Mouse (Mus musculus): ENCODE results near the gene Sde2. TPM values are rescaled to one million over a fixed set of nuclear protein-coding genes. Genes with fewer than 3 reads are reported as not detected.
A peak's percentile ranks its signal among the peaks of the same experiment; 100 is the strongest.

Sde2 gene
- polyA plus RNA-seq, 1 experiment from 2014 or later, result 44.1 TPM

DNA sequence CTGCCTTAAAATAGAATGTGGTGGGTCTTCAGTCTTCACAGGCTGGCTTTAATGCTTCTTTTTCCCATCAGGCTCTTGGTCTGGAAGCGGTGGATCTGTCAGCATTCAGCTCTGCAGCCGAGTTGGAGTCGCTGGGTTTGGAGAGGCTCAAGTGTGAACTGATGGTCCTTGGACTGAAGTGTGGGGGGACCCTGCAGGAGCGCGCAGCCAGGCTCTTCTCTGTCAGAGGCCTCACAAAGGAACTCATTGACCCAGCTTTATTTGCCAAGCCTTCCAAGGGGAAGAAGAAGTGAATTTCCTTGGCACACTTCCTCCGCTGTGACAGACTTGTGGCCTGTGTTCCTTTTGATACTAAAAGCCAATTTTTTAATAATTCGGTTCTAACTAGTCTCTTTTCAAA lies 15.1 kb downstream of the Sde2 start:
- no peaks in the 10 kb centered on the region for H3K4me1 ChIP-seq (ENCODE audit: control insufficient read depth, insufficient read depth, low read length)
- H3K36me3 ChIP-seq (ENCODE audit: control insufficient read depth, insufficient read depth, low read length), result peaks cover 24% of the 10 kb centered on the region
- no peak overlapping the region for H3K9ac ChIP-seq (ENCODE audit: low read length)
- 93% methylated on average over 7 of the region's 7 CpGs for WGBS
- no peaks in the 10 kb centered on the region for H3K27me3 ChIP-seq (ENCODE audit: control insufficient read depth, insufficient read depth, low read length)
- no peak for DNase-seq (ENCODE audit: low spot score)
- no peak for ATAC-seq (ENCODE audit: insufficient number of reproducible peaks, low FRiP score, low TSS enrichment, low read depth)
- H3K4me2 ChIP-seq (ENCODE audit: low read depth, severe bottlenecking), result no peak overlapping the region
- no peak overlapping the region for H3K4me3 ChIP-seq (ENCODE audit: low read depth, low read length)
- no peak overlapping the region for H3K27ac ChIP-seq (replicated peaks; ENCODE audit: low read depth, low read length)
- no peaks in the 10 kb centered on the region for H3K9me3 ChIP-seq (ENCODE audit: control insufficient read depth, low read length)

DNA sequence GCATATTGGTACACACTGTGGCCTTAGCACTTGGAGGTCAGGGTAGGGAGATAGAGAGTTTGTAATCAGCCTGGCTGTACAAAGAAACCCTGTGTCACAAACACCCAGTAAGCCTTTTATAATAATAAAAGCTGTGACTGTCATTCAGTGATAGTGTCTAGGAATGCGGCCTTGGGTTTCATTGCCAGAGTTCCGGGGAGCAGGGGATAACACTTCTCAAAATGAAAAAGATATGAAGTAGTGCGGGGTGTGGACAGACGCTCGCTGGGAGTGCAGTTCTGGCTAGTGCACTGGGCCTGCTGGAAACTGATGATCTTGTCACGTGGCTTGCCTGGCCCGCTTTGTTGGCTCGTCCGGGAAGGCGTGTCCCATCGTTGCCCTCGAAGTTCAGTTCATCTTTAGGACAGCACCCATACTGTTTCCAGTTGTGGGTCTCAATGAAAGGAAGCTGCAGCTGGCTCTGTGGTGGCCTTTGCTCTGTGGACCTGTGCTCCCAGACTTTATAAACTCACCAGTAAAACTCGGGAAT lies 19.3 kb downstream of the Sde2 start:
- no peaks in the 10 kb centered on the region for H3K4me1 ChIP-seq (ENCODE audit: control insufficient read depth, insufficient read depth, low read length)
- no peaks in the 10 kb centered on the region for H3K27me3 ChIP-seq (ENCODE audit: control insufficient read depth, insufficient read depth, low read length)
- no peak overlapping the region for H3K27ac ChIP-seq (replicated peaks; ENCODE audit: low read depth, low read length)
- WGBS, result 74% methylated on average over 13 of the region's 13 CpGs
- ATAC-seq (ENCODE audit: insufficient number of reproducible peaks, low FRiP score, low TSS enrichment, low read depth) (no peak), DNase-seq (ENCODE audit: low spot score) (no peak)
- no peaks in the 10 kb centered on the region for H3K9me3 ChIP-seq (ENCODE audit: control insufficient read depth, low read length)
- no peak overlapping the region for H3K4me3 ChIP-seq (ENCODE audit: low read depth, low read length)
- peaks cover 11% of the 10 kb centered on the region for H3K36me3 ChIP-seq (ENCODE audit: control insufficient read depth, insufficient read depth, low read length)
- no peak overlapping the region for H3K9ac ChIP-seq (ENCODE audit: low read length)
- H3K4me2 ChIP-seq (ENCODE audit: low read depth, severe bottlenecking), result no peak overlapping the region

DNA sequence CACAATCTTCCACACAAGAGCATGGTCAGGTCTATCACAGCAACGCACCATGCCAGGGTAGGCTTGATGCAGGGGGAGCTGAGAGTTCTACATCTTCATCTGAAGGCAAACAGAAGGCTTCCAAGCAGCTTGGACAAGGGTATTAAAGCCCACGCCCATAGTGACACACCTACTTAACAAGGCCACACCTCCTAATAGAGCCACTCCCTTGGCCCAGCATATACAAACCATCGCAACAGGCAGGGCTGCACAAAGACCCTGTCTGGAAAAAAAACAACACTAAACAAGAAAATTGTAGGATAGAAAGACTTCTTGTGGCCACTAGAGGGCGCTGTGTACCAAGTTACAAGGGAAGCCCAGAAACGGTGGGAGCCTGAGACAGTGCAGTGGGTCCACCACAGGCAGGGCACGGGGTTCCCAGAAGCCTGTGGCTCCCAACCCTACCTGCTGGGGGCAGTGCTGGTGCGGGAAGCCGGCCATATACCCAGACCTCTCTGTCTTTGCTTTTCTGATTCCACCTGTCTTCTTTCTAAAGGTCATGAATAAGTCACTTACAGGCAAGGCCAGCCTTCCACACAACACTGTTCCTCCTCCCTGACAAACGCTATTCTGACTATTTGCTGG lies 23.0 kb downstream of the Sde2 start:
- Histone ChIP-seq H3K36me3 (ENCODE audit: control insufficient read depth, insufficient read depth, low read length) (no peaks in the 10 kb centered on the region), H3K27ac (replicated peaks; ENCODE audit: low read depth, low read length) (no peak overlapping the region), H3K4me2 (ENCODE audit: low read depth, severe bottlenecking) (no peak overlapping the region), H3K27me3 (ENCODE audit: control insufficient read depth, insufficient read depth, low read length) (no peaks in the 10 kb centered on the region), H3K4me3 (ENCODE audit: low read depth, low read length) (no peak overlapping the region), H3K9me3 (ENCODE audit: control insufficient read depth, low read length) (no peaks in the 10 kb centered on the region), H3K4me1 (ENCODE audit: control insufficient read depth, insufficient read depth, low read length) (no peaks in the 10 kb centered on the region), H3K9ac (ENCODE audit: low read length) (no peak overlapping the region)
- WGBS, result 21% methylated on average over 9 of the region's 9 CpGs
- DNase-seq (ENCODE audit: low spot score) (peak; percentile 75), ATAC-seq (ENCODE audit: insufficient number of reproducible peaks, low FRiP score, low TSS enrichment, low read depth) (no peak)

DNA sequence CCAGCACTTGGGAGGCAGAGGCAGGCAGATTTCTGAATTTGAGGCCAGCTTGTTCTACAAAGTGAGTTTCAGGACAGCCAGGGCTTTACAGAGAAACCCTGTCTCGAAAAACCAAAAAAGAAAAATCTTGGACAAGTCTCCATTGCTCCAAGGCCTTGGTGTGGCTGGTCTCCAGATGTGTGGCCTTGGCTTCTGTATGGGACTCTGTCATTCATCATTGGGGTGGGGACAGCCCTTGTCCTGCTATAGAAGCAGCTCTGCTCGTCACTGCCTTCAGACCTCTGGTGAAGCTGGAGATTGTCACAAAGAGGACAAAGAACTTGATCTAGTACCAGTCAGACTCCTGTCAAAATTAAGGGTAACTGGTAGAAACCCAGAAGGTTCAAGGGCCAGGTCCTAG lies 23.7 kb downstream of the Sde2 start:
- ATAC-seq (ENCODE audit: insufficient number of reproducible peaks, low FRiP score, low TSS enrichment, low read depth), result no peak
- no peak overlapping the region for H3K4me3 ChIP-seq (ENCODE audit: low read depth, low read length)
- no peaks in the 10 kb centered on the region for H3K36me3 ChIP-seq (ENCODE audit: control insufficient read depth, insufficient read depth, low read length)
- H3K27ac ChIP-seq (replicated peaks; ENCODE audit: low read depth, low read length), result no peak overlapping the region
- no peaks in the 10 kb centered on the region for H3K4me1 ChIP-seq (ENCODE audit: control insufficient read depth, insufficient read depth, low read length)
- no peak overlapping the region for H3K4me2 ChIP-seq (ENCODE audit: low read depth, severe bottlenecking)
- WGBS, result 72% methylated on average over 2 of the region's 2 CpGs
- H3K9ac ChIP-seq (ENCODE audit: low read length), result no peak overlapping the region
- H3K27me3 ChIP-seq (ENCODE audit: control insufficient read depth, insufficient read depth, low read length), result no peaks in the 10 kb centered on the region
- no peaks in the 10 kb centered on the region for H3K9me3 ChIP-seq (ENCODE audit: control insufficient read depth, low read length)
- DNase-seq (ENCODE audit: low spot score), result no peak

DNA sequence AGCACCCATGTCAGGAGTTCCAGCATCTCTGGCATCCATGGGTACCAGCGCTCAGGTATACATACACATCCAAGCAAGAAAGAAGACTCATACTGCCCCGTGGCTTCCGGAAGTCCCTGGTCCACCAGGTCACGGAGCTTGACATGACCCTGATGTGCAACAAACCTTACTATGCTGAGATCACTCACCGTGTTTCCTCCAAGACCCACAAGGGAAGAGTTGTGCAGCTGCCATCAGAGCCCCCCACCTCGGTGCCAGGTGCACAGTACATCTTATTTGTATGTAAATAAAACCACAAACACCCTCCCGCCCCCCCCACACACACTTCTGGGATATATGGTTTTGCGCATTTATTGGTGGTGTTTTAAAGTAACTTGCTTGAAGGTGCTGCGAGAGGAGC lies 24.2 kb downstream of the Sde2 start:
- WGBS, result 86% methylated on average over 9 of the region's 9 CpGs

DNA sequence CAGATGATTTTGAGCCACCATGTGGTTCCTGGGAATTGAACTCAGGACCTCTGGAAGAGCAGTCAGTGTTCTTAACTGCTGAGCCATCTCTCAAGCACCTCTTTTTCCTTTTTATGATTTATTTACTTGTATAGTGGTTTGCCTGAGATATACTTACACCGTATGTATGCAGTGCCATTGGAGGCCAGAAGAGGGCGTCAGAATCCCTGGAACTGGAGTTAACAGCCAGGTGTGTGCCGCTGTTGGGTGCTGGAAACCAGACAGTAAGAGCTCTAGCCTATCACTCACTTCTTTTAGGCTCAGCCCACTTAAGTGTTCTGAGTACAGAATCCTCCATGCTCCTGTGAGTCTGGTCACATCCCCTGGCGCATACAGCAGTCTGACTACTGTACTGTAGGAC lies 26.5 kb downstream of the Sde2 start:
- 81% methylated on average over 4 of the region's 4 CpGs for WGBS

More for the DNA sequence above, 24.2 kb downstream of the Sde2 start:
- Histone ChIP-seq H3K4me1 (ENCODE audit: control insufficient read depth, insufficient read depth, low read length) (no peaks in the 10 kb centered on the region), H3K9me3 (ENCODE audit: control insufficient read depth, low read length) (no peaks in the 10 kb centered on the region), H3K36me3 (ENCODE audit: control insufficient read depth, insufficient read depth, low read length) (no peaks in the 10 kb centered on the region), H3K4me3 (ENCODE audit: low read depth, low read length) (no peak overlapping the region), H3K27me3 (ENCODE audit: control insufficient read depth, insufficient read depth, low read length) (no peaks in the 10 kb centered on the region), H3K27ac (replicated peaks; ENCODE audit: low read depth, low read length) (no peak overlapping the region), H3K4me2 (ENCODE audit: low read depth, severe bottlenecking) (no peak overlapping the region), H3K9ac (ENCODE audit: low read length) (no peak overlapping the region)
- ATAC-seq (ENCODE audit: insufficient number of reproducible peaks, low FRiP score, low TSS enrichment, low read depth) (no peak), DNase-seq (ENCODE audit: low spot score) (no peak)

DNA sequence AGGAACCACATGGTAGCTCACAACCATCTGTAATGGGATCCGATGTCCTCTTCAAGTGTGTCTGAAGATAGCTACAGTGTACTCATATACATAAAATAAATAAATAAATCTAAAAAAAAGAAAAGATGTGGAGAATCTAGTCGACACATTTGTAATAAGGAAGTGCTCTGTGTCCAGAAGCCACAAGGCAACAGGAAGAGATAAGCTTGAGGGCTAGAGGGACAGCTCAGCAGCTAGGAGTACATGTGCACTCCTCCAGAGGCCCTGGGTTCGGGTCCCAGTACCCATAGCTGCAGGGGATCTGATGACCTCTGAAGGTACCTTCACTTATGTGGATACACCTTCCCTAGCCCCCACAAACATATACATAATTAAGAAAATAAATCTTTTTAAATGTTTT lies 30.8 kb downstream of the Sde2 start:
- ATAC-seq (ENCODE audit: insufficient number of reproducible peaks, low FRiP score, low TSS enrichment, low read depth), result no peak
- WGBS, result 83% methylated on average over 3 of the region's 3 CpGs

More for the DNA sequence above, 26.5 kb downstream of the Sde2 start:
- no peak overlapping the region for H3K4me2 ChIP-seq (ENCODE audit: low read depth, severe bottlenecking)
- no peaks in the 10 kb centered on the region for H3K27me3 ChIP-seq (ENCODE audit: control insufficient read depth, insufficient read depth, low read length)
- DNase-seq (ENCODE audit: low spot score), result no peak
- no peak overlapping the region for H3K27ac ChIP-seq (replicated peaks; ENCODE audit: low read depth, low read length)
- no peaks in the 10 kb centered on the region for H3K9me3 ChIP-seq (ENCODE audit: control insufficient read depth, low read length)
- ATAC-seq (ENCODE audit: insufficient number of reproducible peaks, low FRiP score, low TSS enrichment, low read depth), result no peak
- H3K9ac ChIP-seq (ENCODE audit: low read length), result no peak overlapping the region
- H3K36me3 ChIP-seq (ENCODE audit: control insufficient read depth, insufficient read depth, low read length), result no peaks in the 10 kb centered on the region
- no peaks in the 10 kb centered on the region for H3K4me1 ChIP-seq (ENCODE audit: control insufficient read depth, insufficient read depth, low read length)
- H3K4me3 ChIP-seq (ENCODE audit: low read depth, low read length), result no peak overlapping the region

DNA sequence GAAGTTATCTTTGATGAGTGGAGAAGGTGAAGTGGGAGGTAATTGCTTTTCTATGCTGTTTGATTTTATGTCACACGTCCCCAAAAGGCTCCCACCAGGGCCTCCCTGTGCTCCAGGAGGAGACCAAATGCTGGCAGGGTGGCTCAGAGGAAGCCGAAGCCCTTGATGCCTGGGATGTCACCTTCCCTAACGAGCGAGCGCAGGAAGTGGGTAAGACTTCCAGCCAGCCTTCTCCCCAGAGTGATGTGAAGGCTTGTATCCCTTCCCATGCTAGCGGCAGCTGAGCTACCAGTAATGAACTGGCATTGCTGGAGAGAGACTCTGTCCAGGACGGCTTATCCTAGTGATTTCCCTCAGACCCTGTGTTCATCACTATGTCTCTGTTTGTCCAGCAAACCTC lies 32.8 kb downstream of the Sde2 start:
- Histone ChIP-seq H3K27ac (replicated peaks; ENCODE audit: low read depth, low read length) (no peak overlapping the region), H3K4me1 (ENCODE audit: control insufficient read depth, insufficient read depth, low read length) (peaks cover 6% of the 10 kb centered on the region), H3K4me3 (ENCODE audit: low read depth, low read length) (no peak overlapping the region), H3K9ac (ENCODE audit: low read length) (no peak overlapping the region), H3K9me3 (ENCODE audit: control insufficient read depth, low read length) (no peaks in the 10 kb centered on the region), H3K27me3 (ENCODE audit: control insufficient read depth, insufficient read depth, low read length) (no peaks in the 10 kb centered on the region), H3K36me3 (ENCODE audit: control insufficient read depth, insufficient read depth, low read length) (no peaks in the 10 kb centered on the region), H3K4me2 (ENCODE audit: low read depth, severe bottlenecking) (no peak overlapping the region)
- DNase-seq (ENCODE audit: low spot score) (no peak), ATAC-seq (ENCODE audit: insufficient number of reproducible peaks, low FRiP score, low TSS enrichment, low read depth) (no peak)
- 11% methylated on average over 7 of the region's 7 CpGs for WGBS

More for the DNA sequence above, 30.8 kb downstream of the Sde2 start:
- Histone ChIP-seq H3K4me2 (ENCODE audit: low read depth, severe bottlenecking) (no peak overlapping the region), H3K36me3 (ENCODE audit: control insufficient read depth, insufficient read depth, low read length) (no peaks in the 10 kb centered on the region), H3K4me1 (ENCODE audit: control insufficient read depth, insufficient read depth, low read length) (no peaks in the 10 kb centered on the region; the same call in 1 of the 2 replicates), H3K9me3 (ENCODE audit: control insufficient read depth, low read length) (no peaks in the 10 kb centered on the region), H3K27me3 (ENCODE audit: control insufficient read depth, insufficient read depth, low read length) (no peaks in the 10 kb centered on the region), H3K9ac (ENCODE audit: low read length) (no peak overlapping the region), H3K27ac (replicated peaks; ENCODE audit: low read depth, low read length) (no peak overlapping the region), H3K4me3 (ENCODE audit: low read depth, low read length) (no peak overlapping the region)
- DNase-seq (ENCODE audit: low spot score), result no peak

DNA sequence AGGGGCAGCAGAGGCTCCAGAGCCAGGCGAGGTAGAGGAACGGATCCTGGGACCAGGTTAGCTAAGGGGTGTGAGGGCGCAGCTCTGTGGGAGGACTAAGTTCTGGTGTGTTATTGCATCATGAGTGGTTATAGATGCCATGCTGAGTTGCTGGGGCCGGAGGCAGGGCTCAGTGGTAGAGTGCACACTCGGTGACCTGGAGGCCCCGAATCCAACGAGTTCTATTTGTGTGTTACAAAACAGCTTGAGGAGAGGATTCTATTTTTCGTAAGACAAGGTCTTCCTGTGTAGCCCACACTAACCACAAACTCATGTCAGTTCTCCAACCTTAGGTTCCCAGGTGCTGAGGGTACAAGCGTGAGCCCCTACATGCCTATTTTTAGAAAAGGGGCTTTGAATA lies 33.6 kb downstream of the Sde2 start:
- Histone ChIP-seq H3K36me3 (ENCODE audit: control insufficient read depth, insufficient read depth, low read length) (no peaks in the 10 kb centered on the region), H3K27me3 (ENCODE audit: control insufficient read depth, insufficient read depth, low read length) (no peaks in the 10 kb centered on the region), H3K4me2 (ENCODE audit: low read depth, severe bottlenecking) (no peak overlapping the region), H3K9me3 (ENCODE audit: control insufficient read depth, low read length) (no peaks in the 10 kb centered on the region), H3K4me1 (ENCODE audit: control insufficient read depth, insufficient read depth, low read length) (peaks cover 11% of the 10 kb centered on the region), H3K4me3 (ENCODE audit: low read depth, low read length) (no peak overlapping the region), H3K27ac (replicated peaks; ENCODE audit: low read depth, low read length) (no peak overlapping the region), H3K9ac (ENCODE audit: low read length) (no peak overlapping the region)
- DNase-seq (ENCODE audit: low spot score), result no peak
- WGBS, result 82% methylated on average over 9 of the region's 9 CpGs
- ATAC-seq (ENCODE audit: insufficient number of reproducible peaks, low FRiP score, low TSS enrichment, low read depth), result no peak

Measured in limb, embryonic 11.5 days (tissue).